Mouse (Mus musculus) olfactory bulb, adult 2 months (tissue): ENCODE data around the gene Cox7a2l.

Experiments used
- CTCF ChIP-seq: fragments of 200-500 bp; IDR thresholded peaks from 2 replicates; pipeline ENCODE4 v1.5.1; 2012; ENCODE audit warnings: low read depth, mild to moderate bottlenecking, low read length, moderate library complexity; ENCODE audit not compliant: insufficient read depth
- POLR2A ChIP-seq: fragments of 200-500 bp; IDR thresholded peaks from 2 replicates; pipeline ENCODE4 v1.6.1; 2012; ENCODE audit warnings: mild to moderate bottlenecking, low read depth, low read length, moderate library complexity; ENCODE audit not compliant: insufficient read depth

GRCm38 (mm10) chr17:83545259-83545658 is 28.1 kb upstream of the Cox7a2l start:
- TF ChIP-seq CTCF (no peak), POLR2A (no peak)
